Mouse (Mus musculus): Measurements from ENCODE around the gene Bmpr1a. TPM values are rescaled to one million over a fixed set of nuclear protein-coding genes. Genes with fewer than 3 reads are reported as not detected.
A peak's percentile ranks its signal among the peaks of the same experiment; 100 is the strongest.

Gene Bmpr1a
- total RNA-seq, 2 experiments from 2014 or later: 40.2 to 40.7 TPM

- DNase-seq: no peak
These were observed 1.2 kb upstream of the Bmpr1a start for GRCm38 (mm10) chr14:34504377-34504776.

DNA sequence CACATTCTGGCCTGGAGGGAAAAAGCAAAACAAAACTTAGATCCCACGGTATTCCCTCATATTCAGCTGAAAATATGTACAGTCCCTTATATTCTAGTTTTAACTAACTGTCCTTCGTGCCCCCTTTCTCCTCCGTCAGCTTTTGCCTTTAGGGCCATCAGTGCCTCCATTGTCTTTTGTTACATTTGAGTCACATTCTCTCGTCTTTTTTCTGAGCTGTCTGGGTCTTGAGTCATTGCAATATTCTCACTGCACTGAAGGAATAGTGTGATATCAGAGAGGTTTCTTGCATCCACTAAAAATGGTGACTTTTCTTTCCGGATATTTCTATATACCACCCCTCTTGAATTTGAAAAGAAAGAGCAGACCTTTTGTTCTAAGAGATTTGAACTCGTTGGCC, 618 bp upstream of the Bmpr1a start:
- DNase-seq: no peak

DNA sequence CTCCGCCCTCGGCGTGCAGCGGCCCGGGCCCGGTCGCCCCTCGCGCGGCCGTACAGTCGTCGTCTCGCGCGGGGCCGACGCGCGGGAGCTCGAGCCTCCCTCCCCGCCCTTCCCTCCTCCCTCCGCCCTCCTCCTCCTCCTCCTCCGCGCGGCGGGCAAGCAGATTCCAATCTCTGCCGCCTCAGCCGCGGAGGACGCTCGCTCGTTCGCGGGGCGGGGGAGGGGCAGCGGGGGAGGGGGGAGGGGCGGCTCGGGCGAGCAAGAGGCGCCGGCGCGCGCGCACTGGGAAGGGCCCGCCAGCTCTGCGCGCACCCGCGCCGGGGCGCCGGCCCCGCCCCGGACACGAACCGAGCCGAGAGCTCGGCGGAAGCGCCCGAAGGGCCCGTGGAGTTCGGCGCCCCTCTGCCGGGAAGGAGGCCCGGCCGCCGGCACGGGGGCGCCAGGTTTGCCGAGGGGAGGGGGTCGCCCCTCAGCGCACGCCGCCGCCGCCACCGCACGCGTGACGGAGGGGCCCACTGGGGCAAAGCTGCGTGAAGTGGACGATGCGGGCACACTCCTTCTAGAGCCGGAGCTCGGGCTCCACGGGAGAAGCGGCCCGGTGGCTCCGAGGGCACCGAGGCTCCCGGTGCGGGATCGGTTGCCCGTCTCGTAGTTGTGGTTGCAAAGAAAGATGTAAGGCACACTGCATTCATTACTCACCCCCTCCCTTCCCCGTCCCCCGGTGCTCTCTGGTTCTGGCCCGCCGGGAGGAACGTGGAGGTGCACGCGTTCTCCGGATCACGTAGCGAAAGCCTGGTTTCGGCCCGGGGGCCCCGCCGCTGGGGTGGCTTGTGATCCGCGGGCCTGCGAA, 441 bp downstream of the Bmpr1a start:
- DNase-seq: peak; percentile 89 to 90

DNA sequence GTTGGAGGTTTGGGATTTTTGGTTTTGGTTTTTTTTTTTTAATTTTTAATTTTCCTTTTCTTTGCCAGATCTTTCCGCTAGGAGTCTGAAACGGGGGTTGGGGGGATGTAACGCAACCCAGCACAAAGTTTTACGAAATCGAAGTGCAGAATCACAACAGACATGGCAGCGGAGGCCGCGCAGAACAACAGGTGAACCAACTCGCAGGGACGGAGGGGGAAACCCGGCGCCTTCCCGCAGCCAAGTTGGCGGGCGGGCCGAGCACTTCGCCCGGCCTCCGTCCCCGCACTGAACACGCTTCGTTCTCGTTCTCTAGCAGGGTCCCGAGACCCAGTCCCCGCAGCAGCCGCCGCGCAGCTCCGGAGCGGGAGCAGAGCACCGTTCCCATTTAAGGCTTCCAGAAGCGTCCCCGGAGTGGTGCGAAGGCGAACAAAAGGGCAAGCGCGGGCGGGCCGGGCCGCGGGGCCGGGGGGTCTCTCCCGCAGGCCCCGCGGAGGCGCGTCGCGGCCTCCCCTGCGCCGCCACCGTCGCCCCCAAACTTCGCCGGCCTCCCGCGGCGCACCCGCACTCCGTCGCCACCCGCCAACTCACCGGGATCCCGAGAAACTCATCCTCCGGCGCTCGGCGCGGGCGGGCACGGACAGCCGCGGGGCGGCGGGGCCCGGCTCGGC, 1.2 kb downstream of the Bmpr1a start:
- peak; percentile 44 to 52 for DNase-seq

DNA sequence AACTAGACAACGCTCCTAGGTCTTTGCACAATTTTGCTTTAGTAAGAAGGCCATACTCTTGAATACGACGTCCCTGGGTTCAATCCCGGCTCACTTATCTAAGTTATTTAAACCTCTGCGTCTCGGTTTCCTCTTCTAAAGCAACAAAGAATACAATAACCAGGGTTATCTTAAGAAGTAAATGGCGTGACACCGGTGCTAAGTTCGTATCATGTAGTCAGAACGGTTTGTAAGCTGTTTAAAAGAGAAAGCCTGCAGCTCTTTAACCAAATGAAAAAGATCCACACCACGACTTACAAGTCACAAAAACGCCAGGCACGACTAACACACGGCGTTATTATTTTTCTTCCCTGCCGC, 1.7 kb downstream of the Bmpr1a start:
- no peak for DNase-seq

DNA sequence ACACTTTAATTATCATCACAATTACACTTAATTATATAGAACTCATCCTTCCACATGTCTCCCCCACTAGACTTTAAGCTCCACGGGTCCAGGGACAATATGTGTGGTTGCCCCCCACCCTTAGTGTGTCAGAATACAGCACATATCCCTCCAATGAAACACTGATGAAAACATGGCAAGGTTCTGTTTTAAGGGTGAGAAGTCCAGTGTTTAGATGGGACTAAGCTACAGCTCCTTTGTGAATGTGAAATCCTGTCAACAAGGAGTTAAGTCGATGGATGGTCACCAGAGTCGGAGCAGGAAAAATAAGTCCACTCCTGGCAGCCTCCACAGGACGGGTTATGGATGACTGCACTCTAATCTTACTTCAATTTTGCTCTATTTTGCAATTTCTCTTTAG, 2.8 kb downstream of the Bmpr1a start:
- no peak for DNase-seq

GRCm38 (mm10) chr14:34499664-34500063, 3.5 kb downstream of the Bmpr1a start:
- DNase-seq: no peak

DNA sequence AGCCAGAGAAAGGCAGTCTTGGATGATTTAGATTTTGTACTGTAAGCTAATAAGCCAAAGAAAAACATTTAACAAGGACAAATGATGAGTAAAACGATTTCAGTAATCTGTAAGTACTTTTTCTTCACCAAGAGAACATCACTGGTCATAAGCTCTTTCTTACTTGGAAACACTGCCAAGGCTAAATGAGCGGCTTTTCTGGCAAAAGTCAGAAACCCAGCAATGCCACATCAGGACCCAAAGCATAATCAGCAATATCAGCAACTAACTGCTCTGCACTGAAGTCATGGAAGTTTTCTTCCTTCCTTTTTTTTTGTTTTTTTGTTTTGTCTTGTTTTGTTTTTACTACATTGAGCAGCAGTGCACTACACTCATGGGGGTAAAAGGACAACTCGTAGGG, 5.8 kb downstream of the Bmpr1a start:
- no peak for DNase-seq

- no peak for DNase-seq
These were observed 9.5 kb downstream of the Bmpr1a start for GRCm38 (mm10) chr14:34493682-34494081.

DNA sequence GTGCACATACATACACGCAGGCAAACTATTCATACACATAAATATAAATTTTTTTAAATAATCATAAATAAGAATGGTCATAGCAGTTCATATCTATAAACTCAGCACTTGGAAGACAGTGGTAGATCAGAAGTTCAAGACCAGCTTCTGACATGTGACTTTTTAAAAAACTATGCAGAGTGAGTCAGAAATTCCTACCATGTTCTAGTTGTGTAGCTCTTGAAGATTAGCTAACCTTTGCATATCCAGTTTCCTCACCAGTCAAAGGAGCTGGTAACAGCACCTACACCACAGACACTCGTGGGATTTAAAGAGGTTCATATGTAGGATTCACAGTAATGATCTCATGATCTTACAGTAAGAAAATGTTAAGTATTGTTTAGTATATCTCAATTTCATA, 10.5 kb downstream of the Bmpr1a start:
- DNase-seq: no peak

DNA sequence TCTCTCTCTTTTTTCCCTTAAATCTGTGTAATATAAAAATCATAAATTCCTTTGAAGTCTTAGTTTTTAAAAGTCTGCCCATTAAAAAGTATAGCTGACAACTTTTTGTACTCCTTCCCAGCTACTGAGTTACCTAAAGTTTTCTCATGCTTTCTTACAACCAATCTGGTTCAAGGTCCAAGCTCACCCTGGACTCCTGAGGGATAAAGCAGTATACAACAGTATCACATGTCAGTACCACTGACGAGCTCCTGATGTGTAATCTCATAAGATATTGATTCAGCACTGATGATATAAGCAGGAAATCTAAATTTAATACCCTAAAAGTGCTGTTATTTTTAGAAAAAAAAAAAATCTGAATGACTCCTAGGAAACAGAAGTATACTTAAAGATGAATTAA, 12.2 kb downstream of the Bmpr1a start:
- DNase-seq: no peak

GRCm38 (mm10) chr14:34489928-34490327, 13.2 kb downstream of the Bmpr1a start:
- DNase-seq: no peak

DNA sequence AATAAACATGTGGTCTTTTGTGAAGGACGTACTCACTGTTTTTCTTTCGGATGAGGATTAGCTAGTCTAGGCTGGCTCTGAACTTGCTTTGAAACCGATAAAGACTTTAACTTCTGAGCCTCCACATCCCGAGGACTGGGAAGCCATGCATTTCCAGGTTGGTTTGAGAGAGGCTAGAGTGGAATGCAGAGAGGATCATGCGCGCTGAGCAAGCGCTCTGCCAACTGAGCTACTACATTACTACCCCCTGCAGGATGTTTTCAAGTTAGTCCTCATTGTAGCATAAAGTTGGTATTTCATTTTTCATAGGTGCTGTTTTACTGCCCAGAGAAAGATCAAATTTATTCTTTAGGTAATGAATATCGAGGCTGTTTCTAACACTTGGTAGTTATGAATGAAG, 17.0 kb downstream of the Bmpr1a start:
- no peak for DNase-seq

DNA sequence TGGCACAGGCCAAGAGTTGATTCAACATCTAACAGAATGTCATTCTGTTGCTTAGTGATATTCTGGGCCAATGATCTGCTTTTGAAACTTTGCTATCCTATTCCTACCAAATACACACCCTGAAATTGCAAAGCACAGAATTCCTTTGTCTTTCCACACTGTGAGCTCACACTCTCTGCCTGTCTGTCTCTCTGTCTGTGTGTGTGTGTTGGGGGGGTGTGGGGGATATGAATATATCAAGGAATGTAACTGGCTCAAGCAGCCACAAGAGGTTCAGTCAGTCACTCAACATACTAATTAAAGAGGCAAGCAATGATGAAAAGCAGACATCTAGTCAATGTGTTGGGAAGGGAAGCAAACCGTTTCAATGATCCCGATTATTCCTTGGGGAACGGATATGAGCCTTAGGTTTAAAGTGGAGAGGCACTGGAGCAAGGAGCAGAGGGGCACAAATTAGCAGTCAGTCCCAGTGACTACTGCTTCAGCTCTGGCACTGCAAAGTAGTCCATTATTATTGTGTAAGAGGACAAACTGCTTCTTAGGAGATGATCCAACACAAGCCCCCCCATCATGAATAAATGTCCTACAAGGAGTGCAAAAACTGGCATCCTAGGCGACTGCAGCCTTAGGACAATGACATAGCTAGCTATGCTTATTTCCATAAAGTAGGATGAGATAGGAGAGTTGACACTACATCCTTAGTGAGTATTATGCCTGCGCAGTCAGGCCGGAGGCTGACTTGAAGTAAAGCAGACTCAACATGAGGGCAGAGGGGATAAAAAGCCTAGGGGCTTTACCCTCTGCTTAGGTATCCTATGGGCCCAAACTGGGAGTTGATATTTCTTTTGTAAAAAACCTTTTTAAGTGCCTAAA, 19.4 kb downstream of the Bmpr1a start:
- no peak for DNase-seq

GRCm38 (mm10) chr14:34471591-34471990, 31.6 kb downstream of the Bmpr1a start:
- no peak for DNase-seq

GRCm38 (mm10) chr14:34466291-34466690, 36.9 kb downstream of the Bmpr1a start:
- no peak for DNase-seq

GRCm38 (mm10) chr14:34459386-34459785, 43.8 kb downstream of the Bmpr1a start:
- no peak for DNase-seq

DNA sequence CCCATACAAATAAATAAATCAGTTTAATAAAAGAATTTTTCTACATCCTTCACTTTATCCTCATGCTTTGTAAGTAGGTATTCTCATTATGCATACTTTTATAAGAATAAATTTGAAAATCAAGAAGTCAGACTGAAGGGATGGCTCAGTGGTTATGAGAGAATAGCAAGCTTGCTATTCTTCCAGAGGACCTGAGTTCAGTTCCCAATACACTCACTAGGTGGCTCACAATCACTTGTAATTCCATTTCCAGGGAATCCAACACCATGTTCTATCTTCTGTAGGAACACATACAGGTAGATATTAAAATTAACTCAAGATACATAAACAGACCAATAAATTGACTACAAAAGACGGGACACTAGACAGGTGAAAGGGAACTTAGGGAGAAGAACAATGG, 44.3 kb downstream of the Bmpr1a start:
- DNase-seq: no peak

DNA sequence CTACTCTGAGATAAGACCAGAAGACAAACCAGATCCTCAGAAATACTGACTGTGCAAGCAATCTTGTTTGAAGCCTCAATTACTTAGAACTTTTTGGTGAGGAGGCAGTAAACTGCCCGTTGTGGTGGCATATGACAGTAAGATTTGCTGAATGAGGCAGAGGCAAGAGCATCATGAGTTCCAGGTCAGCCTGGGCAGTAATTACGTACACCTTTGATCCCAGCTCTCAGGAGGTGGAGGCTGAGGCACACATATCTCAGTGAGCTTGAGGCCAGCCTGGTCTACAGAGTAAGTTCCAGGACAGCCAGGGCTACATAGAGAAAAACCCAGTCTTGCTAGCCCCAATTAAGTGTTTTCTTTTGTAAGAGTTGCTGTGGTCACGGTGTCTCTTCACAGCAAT, 48.9 kb downstream of the Bmpr1a start:
- no peak for DNase-seq

- DNase-seq: no peak
These were observed 49.5 kb downstream of the Bmpr1a start for GRCm38 (mm10) chr14:34453648-34454047.

DNA sequence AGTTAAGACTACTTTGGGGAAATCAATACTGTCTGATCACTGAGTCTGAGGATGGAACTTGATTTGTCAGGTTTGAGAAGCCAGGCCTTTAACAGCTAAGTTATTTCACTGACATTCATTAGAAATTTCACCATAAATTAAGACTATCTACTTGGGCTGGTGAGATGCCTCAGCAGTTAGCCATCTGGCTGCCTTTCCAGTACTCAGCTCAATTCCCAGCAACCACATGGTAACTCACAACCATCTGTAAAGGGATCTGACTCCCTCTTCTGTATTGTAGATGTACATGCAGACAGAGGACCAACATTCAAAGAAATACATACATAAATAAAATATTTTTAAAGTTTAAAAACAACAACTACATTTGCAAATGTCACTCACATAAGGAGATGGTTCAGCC, 51.3 kb downstream of the Bmpr1a start:
- no peak for DNase-seq

GRCm38 (mm10) chr14:34450451-34450850, 52.7 kb downstream of the Bmpr1a start:
- no peak for DNase-seq

- DNase-seq: no peak
These were observed 53.3 kb downstream of the Bmpr1a start for GRCm38 (mm10) chr14:34449807-34450206.

Data from layer of hippocampus, postnatal 36 days (tissue).